Mouse (Mus musculus): ENCODE measurements at regions not wholly inside any gene's neighbourhood (a gene's known extent, or its start where the extent isn't known, plus 50 kb on each side); places are given as distances from the start of the nearest gene placed in this dataset.

GRCm38 (mm10) chr3:151160516-151160915, 277.2 kb upstream of the Adgrl4 start:
- no peak overlapping the region for H3K27ac ChIP-seq (replicated peaks)
- no peak overlapping the region for H3K4me2 ChIP-seq
- no peak for ATAC-seq (ENCODE audit: insufficient read depth)
- H3K4me1 ChIP-seq (replicated peaks) = no peaks in the 10 kb centered on the region
- no peaks in the 10 kb centered on the region for H3K27me3 ChIP-seq
- no peaks in the 10 kb centered on the region for H3K36me3 ChIP-seq (replicated peaks)
- WGBS (ENCODE audit: insufficient replicate concordance) = 63% methylated on average over 1 of the region's 1 CpGs
- no peak overlapping the region for H3K9ac ChIP-seq
- no peak overlapping the region for H3K4me3 ChIP-seq (replicated peaks)
- H3K9me3 ChIP-seq (replicated peaks) = no peaks in the 10 kb centered on the region

GRCm38 (mm10) chr3:151182132-151182531, 255.6 kb upstream of the Adgrl4 start:
- 36% methylated on average over 2 of the region's 2 CpGs for WGBS (ENCODE audit: insufficient replicate concordance)
- no peak for ATAC-seq (ENCODE audit: insufficient read depth)
- Histone ChIP-seq H3K27me3 (no peaks in the 10 kb centered on the region), H3K4me3 (replicated peaks) (no peak overlapping the region), H3K9ac (no peak overlapping the region), H3K4me1 (replicated peaks) (no peaks in the 10 kb centered on the region), H3K27ac (replicated peaks) (no peak overlapping the region), H3K4me2 (no peak overlapping the region), H3K36me3 (replicated peaks) (no peaks in the 10 kb centered on the region), H3K9me3 (replicated peaks) (no peaks in the 10 kb centered on the region)

GRCm38 (mm10) chr3:151192092-151192491, 245.6 kb upstream of the Adgrl4 start:
- no peak overlapping the region for H3K4me2 ChIP-seq
- H3K4me1 ChIP-seq (replicated peaks) = no peaks in the 10 kb centered on the region
- no peak overlapping the region for H3K27ac ChIP-seq (replicated peaks)
- no peak overlapping the region for H3K4me3 ChIP-seq (replicated peaks)
- no peaks in the 10 kb centered on the region for H3K27me3 ChIP-seq
- H3K36me3 ChIP-seq (replicated peaks) = no peaks in the 10 kb centered on the region
- 33% methylated on average over 2 of the region's 2 CpGs for WGBS (ENCODE audit: insufficient replicate concordance)
- H3K9ac ChIP-seq = no peak overlapping the region
- no peak for ATAC-seq (ENCODE audit: insufficient read depth)
- no peaks in the 10 kb centered on the region for H3K9me3 ChIP-seq (replicated peaks)

GRCm38 (mm10) chr3:151210978-151211377, 226.7 kb upstream of the Adgrl4 start:
- H3K36me3 ChIP-seq (replicated peaks) = no peaks in the 10 kb centered on the region
- H3K9ac ChIP-seq = no peak overlapping the region
- no peak for ATAC-seq (ENCODE audit: insufficient read depth)
- no peaks in the 10 kb centered on the region for H3K4me1 ChIP-seq (replicated peaks)
- H3K27ac ChIP-seq (replicated peaks) = no peak overlapping the region
- no peaks in the 10 kb centered on the region for H3K27me3 ChIP-seq
- no peak overlapping the region for H3K4me2 ChIP-seq
- 65% methylated on average over 4 of the region's 4 CpGs for WGBS (ENCODE audit: insufficient replicate concordance)
- H3K4me3 ChIP-seq (replicated peaks) = no peak overlapping the region
- no peaks in the 10 kb centered on the region for H3K9me3 ChIP-seq (replicated peaks)

GRCm38 (mm10) chr3:151216764-151217502, 220.8 kb upstream of the Adgrl4 start:
- H3K27ac ChIP-seq (replicated peaks) = no peak overlapping the region
- no peaks in the 10 kb centered on the region for H3K4me1 ChIP-seq (replicated peaks)
- no peak for ATAC-seq (ENCODE audit: insufficient read depth)
- no peaks in the 10 kb centered on the region for H3K9me3 ChIP-seq (replicated peaks)
- no peak overlapping the region for H3K4me2 ChIP-seq
- H3K36me3 ChIP-seq (replicated peaks) = no peaks in the 10 kb centered on the region
- 47% methylated on average over 3 of the region's 3 CpGs for WGBS (ENCODE audit: insufficient replicate concordance)
- H3K4me3 ChIP-seq (replicated peaks) = no peak overlapping the region
- no peaks in the 10 kb centered on the region for H3K27me3 ChIP-seq
- H3K9ac ChIP-seq = no peak overlapping the region

GRCm38 (mm10) chr3:151222407-151222806, 215.3 kb upstream of the Adgrl4 start:
- H3K27ac ChIP-seq (replicated peaks) = no peak overlapping the region
- H3K9ac ChIP-seq = no peak overlapping the region
- no peaks in the 10 kb centered on the region for H3K4me1 ChIP-seq (replicated peaks)
- H3K4me3 ChIP-seq (replicated peaks) = no peak overlapping the region
- H3K9me3 ChIP-seq (replicated peaks) = no peaks in the 10 kb centered on the region
- ATAC-seq (ENCODE audit: insufficient read depth) = no peak
- H3K36me3 ChIP-seq (replicated peaks) = no peaks in the 10 kb centered on the region
- 20% methylated on average over 3 of the region's 3 CpGs for WGBS (ENCODE audit: insufficient replicate concordance)
- H3K4me2 ChIP-seq = no peak overlapping the region
- H3K27me3 ChIP-seq = no peaks in the 10 kb centered on the region

GRCm38 (mm10) chr3:151252458-151252857, 185.2 kb upstream of the Adgrl4 start:
- Histone ChIP-seq H3K9ac (no peak overlapping the region), H3K9me3 (replicated peaks) (no peaks in the 10 kb centered on the region), H3K4me1 (replicated peaks) (no peaks in the 10 kb centered on the region), H3K27me3 (no peaks in the 10 kb centered on the region), H3K27ac (replicated peaks) (no peak overlapping the region), H3K4me3 (replicated peaks) (no peak overlapping the region), H3K4me2 (no peak overlapping the region), H3K36me3 (replicated peaks) (no peaks in the 10 kb centered on the region)
- ATAC-seq (ENCODE audit: insufficient read depth) = no peak
- WGBS (ENCODE audit: insufficient replicate concordance) = 53% methylated on average over 2 of the region's 2 CpGs

- H3K4me1 ChIP-seq (replicated peaks) = no peaks in the 10 kb centered on the region
- no peak overlapping the region for H3K4me3 ChIP-seq (replicated peaks)
- no peaks in the 10 kb centered on the region for H3K27me3 ChIP-seq
- H3K9ac ChIP-seq = no peak overlapping the region
- no peak for ATAC-seq (ENCODE audit: insufficient read depth)
- H3K9me3 ChIP-seq (replicated peaks) = no peaks in the 10 kb centered on the region
- H3K36me3 ChIP-seq (replicated peaks) = no peaks in the 10 kb centered on the region
- no peak overlapping the region for H3K27ac ChIP-seq (replicated peaks)
- 33% methylated on average over 3 of the region's 3 CpGs for WGBS (ENCODE audit: insufficient replicate concordance)
- H3K4me2 ChIP-seq = no peak overlapping the region
Observed at GRCm38 (mm10) chr3:151262821-151263220, 174.9 kb upstream of the Adgrl4 start.

- Histone ChIP-seq H3K9me3 (replicated peaks) (no peaks in the 10 kb centered on the region), H3K9ac (no peak overlapping the region), H3K4me2 (no peak overlapping the region), H3K27ac (replicated peaks) (no peak overlapping the region), H3K4me1 (replicated peaks) (no peaks in the 10 kb centered on the region), H3K36me3 (replicated peaks) (no peaks in the 10 kb centered on the region), H3K4me3 (replicated peaks) (no peak overlapping the region), H3K27me3 (no peaks in the 10 kb centered on the region)
- ATAC-seq (ENCODE audit: insufficient read depth) = no peak
- WGBS (ENCODE audit: insufficient replicate concordance) = 34% methylated on average over 2 of the region's 2 CpGs
Observed at GRCm38 (mm10) chr3:151265658-151266057, 172.0 kb upstream of the Adgrl4 start.

GRCm38 (mm10) chr3:151269514-151269913, 168.2 kb upstream of the Adgrl4 start:
- ATAC-seq (ENCODE audit: insufficient read depth) = no peak
- Histone ChIP-seq H3K9me3 (replicated peaks) (no peaks in the 10 kb centered on the region), H3K4me3 (replicated peaks) (no peak overlapping the region), H3K4me1 (replicated peaks) (no peaks in the 10 kb centered on the region), H3K4me2 (no peak overlapping the region), H3K36me3 (replicated peaks) (no peaks in the 10 kb centered on the region), H3K27ac (replicated peaks) (no peak overlapping the region), H3K27me3 (no peaks in the 10 kb centered on the region), H3K9ac (no peak overlapping the region)
- WGBS (ENCODE audit: insufficient replicate concordance) = 50% methylated on average over 2 of the region's 2 CpGs

GRCm38 (mm10) chr3:151283829-151284228, 153.9 kb upstream of the Adgrl4 start:
- Histone ChIP-seq H3K4me1 (replicated peaks) (no peaks in the 10 kb centered on the region), H3K9ac (no peak overlapping the region), H3K27ac (replicated peaks) (no peak overlapping the region), H3K9me3 (replicated peaks) (no peaks in the 10 kb centered on the region), H3K4me3 (replicated peaks) (no peak overlapping the region), H3K27me3 (no peaks in the 10 kb centered on the region), H3K4me2 (no peak overlapping the region), H3K36me3 (replicated peaks) (no peaks in the 10 kb centered on the region)
- 69% methylated on average over 1 of the region's 1 CpGs for WGBS (ENCODE audit: insufficient replicate concordance)
- ATAC-seq (ENCODE audit: insufficient read depth) = no peak

Measured in liver, embryonic 15.5 days (tissue).